ENCODE assay signal across 8 mouse cellular contexts in the genomic region with DNA sequence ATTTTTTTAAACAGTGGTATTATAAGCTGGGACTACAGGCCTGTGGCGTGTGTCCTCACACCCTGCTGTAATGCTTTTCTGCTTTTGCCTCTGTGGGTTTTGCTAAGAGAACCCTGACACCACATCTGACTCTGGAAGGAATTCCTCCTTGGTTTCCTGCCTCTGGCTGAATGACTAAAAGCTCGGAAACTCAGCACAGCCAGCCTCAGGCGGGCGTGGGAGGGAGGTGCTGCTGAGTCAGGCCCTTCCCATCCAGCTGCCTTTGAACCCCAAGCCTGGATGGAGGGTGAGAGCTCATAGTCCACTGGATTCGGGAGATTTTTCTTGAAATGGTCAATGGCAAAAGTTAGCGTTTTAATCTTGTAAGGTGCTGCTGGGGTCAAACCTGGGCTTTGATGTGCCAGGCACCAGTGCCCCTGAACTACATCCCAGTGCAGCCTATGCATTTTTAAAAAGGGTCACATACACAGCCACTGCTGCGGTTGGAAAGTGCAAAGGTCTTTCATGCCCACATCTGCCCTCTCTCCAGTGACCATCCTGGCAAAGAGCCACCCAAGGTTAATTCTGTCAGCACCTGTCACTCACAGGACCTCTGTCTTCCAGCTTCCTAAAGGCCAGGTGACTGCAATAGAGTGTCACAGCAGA. TPM values are rescaled to one million over a fixed set of nuclear protein-coding genes. Genes with fewer than 3 reads are reported as not detected.
DNase-seq lines count a peak whose midpoint lies in the region; ATAC-seq and TF ChIP-seq lines count a peak whose summit lies in the region.

No protein-coding gene starts in this region.

- TF ChIP-seq POLR2A in cerebellum, adult 2 months (IDR thresholded peaks at IDR 0.05; ENCODE audit: borderline replicate concordance, insufficient read depth, low read length), result no peak

- H3K27me3 ChIP-seq in lung, embryonic 14.5 days (ENCODE audit: insufficient read depth, low read length), result no peaks in the 10 kb centered on the region
- no peaks in the 10 kb centered on the region for H3K27me3 ChIP-seq in heart, embryonic 13.5 days (replicated peaks)
- no peaks in the 10 kb centered on the region for H3K27me3 ChIP-seq in limb, embryonic 13.5 days
- H3K27me3 ChIP-seq in cerebellum, adult 2 months (ENCODE audit: control insufficient read depth, insufficient read depth, low read length), result no peaks in the 10 kb centered on the region

- peak; percentile 59 for DNase-seq in lung, embryonic 14.5 days
- DNase-seq in lung, adult 18-20 months, result no peak
- peak; percentile 38 for DNase-seq in adipocyte (ENCODE audit: low spot score)
- no peak for DNase-seq in cerebellum, adult 2 months
- no peak for DNase-seq in yolk sac, embryonic 10.5 days (ENCODE audit: low spot score)
- no peak for DNase-seq in frontal cortex, postnatal 14 days (ENCODE audit: low spot score in 2 of 2)

- no peak overlapping the region for H3K9ac ChIP-seq in lung, embryonic 14.5 days
- no peak overlapping the region for H3K9ac ChIP-seq in heart, embryonic 13.5 days
- peak overlapping the region; percentile 19; the same call in 1 of the 2 replicates for H3K9ac ChIP-seq in limb, embryonic 13.5 days

- H3K4me1 ChIP-seq in lung, embryonic 14.5 days (ENCODE audit: insufficient read depth), result peaks cover 8% of the 10 kb centered on the region
- peaks cover 45% of the 10 kb centered on the region for H3K4me1 ChIP-seq in heart, embryonic 13.5 days
- peaks cover 60% of the 10 kb centered on the region for H3K4me1 ChIP-seq in limb, embryonic 13.5 days
- peaks cover 38% of the 10 kb centered on the region for H3K4me1 ChIP-seq in cerebellum, adult 2 months (ENCODE audit: control insufficient read depth, insufficient read depth, low read length)

- no peak for ATAC-seq in lung, embryonic 14.5 days (ENCODE audit: insufficient read depth)
- ATAC-seq in heart, embryonic 13.5 days (ENCODE audit: extremely low read depth, insufficient number of reproducible peaks, low FRiP score, low TSS enrichment), result no peak
- ATAC-seq in limb, embryonic 13.5 days (ENCODE audit: low FRiP score, low read depth), result no peak

- H3K4me2 ChIP-seq in lung, embryonic 14.5 days, result no peak overlapping the region
- no peak overlapping the region for H3K4me2 ChIP-seq in heart, embryonic 13.5 days
- H3K4me2 ChIP-seq in limb, embryonic 13.5 days (replicated peaks), result no peak overlapping the region

- no peak overlapping the region for H3K27ac ChIP-seq in lung, embryonic 14.5 days (ENCODE audit: low read depth)
- 0 out of 2 replicates have a peak overlapping the region, but pooled peaks have one; percentile 20 for H3K27ac ChIP-seq in heart, embryonic 13.5 days (replicated peaks)
- peak overlapping the region; percentile 15; the same call in 1 of the 2 replicates for H3K27ac ChIP-seq in limb, embryonic 13.5 days
- H3K27ac ChIP-seq in cerebellum, adult 2 months (ENCODE audit: insufficient read depth, low read length), result no peak overlapping the region

- no peaks in the 10 kb centered on the region for H3K9me3 ChIP-seq in lung, embryonic 14.5 days (ENCODE audit: low read depth, low read length)
- H3K9me3 ChIP-seq in heart, embryonic 13.5 days, result no peaks in the 10 kb centered on the region
- 0 out of 2 replicates have a peak, but pooled peaks cover 3% of the 10 kb centered on the region for H3K9me3 ChIP-seq in limb, embryonic 13.5 days

- 38% methylated on average over 7 of the region's 7 CpGs for WGBS in lung, embryonic 14.5 days
- WGBS in heart, embryonic 13.5 days, result 42% methylated on average over 7 of the region's 7 CpGs
- 31% methylated on average over 7 of the region's 7 CpGs for WGBS in limb, embryonic 13.5 days
- WGBS in cerebellum, adult 2 months, result 80% methylated on average over 7 of the region's 7 CpGs

- no peaks in the 10 kb centered on the region for H3K36me3 ChIP-seq in lung, embryonic 14.5 days (ENCODE audit: insufficient read depth)
- H3K36me3 ChIP-seq in heart, embryonic 13.5 days, result no peaks in the 10 kb centered on the region
- peaks cover 9% of the 10 kb centered on the region; the same call in 1 of the 2 replicates for H3K36me3 ChIP-seq in limb, embryonic 13.5 days

- no peak overlapping the region for H3K4me3 ChIP-seq in lung, embryonic 14.5 days (ENCODE audit: low read depth, low read length)
- H3K4me3 ChIP-seq in heart, embryonic 13.5 days, result no peak overlapping the region
- no peak overlapping the region for H3K4me3 ChIP-seq in limb, embryonic 13.5 days
- no peak overlapping the region for H3K4me3 ChIP-seq in cerebellum, adult 2 months (replicated peaks; ENCODE audit: insufficient read depth, low read depth, low read length)

- no peak for TF ChIP-seq CTCF in lung, embryonic 14.5 days (IDR thresholded peaks at IDR 0.05; ENCODE audit: low read depth)
- TF ChIP-seq CTCF in cerebellum, adult 2 months (IDR thresholded peaks at IDR 0.05; ENCODE audit: borderline replicate concordance, insufficient read depth, low read depth, low read length), result no peak

RNA-seq across cellular contexts. Expression of a gene that starts 42.0 kb away (rescaled TPM):
- polyA plus RNA-seq in lung, embryonic 14.5 days (2014; fragmentation: Nextera tagmentation; extraction: Ambion mirVana), result 131 and 152 TPM in 2 replicates
- polyA plus RNA-seq in heart, embryonic 13.5 days (2015; fragmentation: Nextera tagmentation; extraction: Ambion mirVana), result 114 and 126 TPM in 2 replicates
- 129 and 135 TPM in 2 replicates for polyA plus RNA-seq in limb, embryonic 13.5 days (2015; fragmentation: Nextera tagmentation; extraction: Ambion mirVana)
- 39.3 and 44.9 TPM in 2 replicates for polyA plus RNA-seq in cerebellum, adult 2 months (2012; rRNA removed)

RNA-seq across cellular contexts. Expression of a gene that starts 42.0 kb away (rescaled TPM):
- polyA plus RNA-seq in lung, embryonic 14.5 days (2014; fragmentation: Nextera tagmentation; extraction: Ambion mirVana), result 21.7 and 24.3 TPM in 2 replicates
- 21.1 and 24.2 TPM in 2 replicates for polyA plus RNA-seq in heart, embryonic 13.5 days (2015; fragmentation: Nextera tagmentation; extraction: Ambion mirVana)
- polyA plus RNA-seq in limb, embryonic 13.5 days (2015; fragmentation: Nextera tagmentation; extraction: Ambion mirVana), result 26.2 and 26.8 TPM in 2 replicates
- 19.9 and 21.3 TPM in 2 replicates for polyA plus RNA-seq in cerebellum, adult 2 months (2012; rRNA removed)

Comparison
In these comparisons a context has a peak if more than half of its experiments do, and no peak if none do; other contexts are left out.
1. DNase-seq: peak in lung, embryonic 14.5 days (single experiment) and adipocyte (single experiment); none in lung, adult 18-20 months (0 of 2), cerebellum, adult 2 months (0 of 2), yolk sac, embryonic 10.5 days (single experiment) and frontal cortex, postnatal 14 days (0 of 2).
2. H3K27ac ChIP-seq: peak in heart, embryonic 13.5 days (single experiment) and limb, embryonic 13.5 days (single experiment); none in lung, embryonic 14.5 days (single experiment) and cerebellum, adult 2 months (single experiment).